Mouse (Mus musculus): ENCODE results near the gene Adad2.

The Adad2 gene

DNA sequence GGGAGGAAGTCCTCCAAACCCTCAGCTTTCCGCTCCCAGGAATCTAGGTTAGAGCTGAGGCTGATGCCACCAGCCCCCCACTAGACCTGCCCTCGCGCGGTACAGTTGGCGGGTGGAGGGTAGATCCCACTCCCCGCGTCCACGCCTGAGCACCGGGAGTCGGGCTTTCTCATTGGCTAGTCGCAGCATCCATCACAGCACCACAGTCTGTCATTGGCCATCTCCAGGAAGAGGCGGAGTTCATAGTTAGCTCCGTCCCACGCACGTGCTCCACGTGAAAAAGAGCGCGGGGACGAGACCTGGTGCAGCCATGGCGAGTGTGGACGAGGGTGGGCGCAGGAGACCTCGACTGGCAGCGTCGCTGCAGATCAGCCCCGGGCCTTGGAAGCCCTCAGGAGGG lies at the start of gene Adad2:
Gene Adad2 (plus strand): TSS at position 277 of the 400 bp plus-strand sequence.
- DNase-seq (ENCODE audit: low read depth): no peak

DNA sequence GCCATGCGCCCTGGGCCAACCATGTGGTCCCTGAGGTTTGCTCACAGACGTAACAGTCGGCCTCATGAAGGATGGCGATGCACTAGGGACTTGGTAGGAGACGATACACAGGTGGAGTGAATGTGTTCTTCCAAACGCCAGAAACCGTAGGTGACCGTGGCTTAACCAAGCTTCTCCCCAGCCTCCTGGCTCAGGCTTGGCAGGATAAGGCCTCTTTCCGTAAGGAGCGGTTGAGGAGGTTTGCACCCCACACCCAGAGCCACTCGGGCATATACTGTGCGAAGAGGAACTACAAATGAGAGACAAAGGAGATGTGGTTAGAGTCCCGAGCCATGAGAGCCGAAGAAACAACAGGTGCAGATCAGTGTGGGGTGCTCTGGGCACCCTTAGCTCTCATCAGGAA lies 48.7 kb upstream of the Adad2 start:
- no peak for DNase-seq (ENCODE audit: low read depth)

GRCm38 (mm10) chr8:119566367-119566766 lies 46.2 kb upstream of the Adad2 start:
- no peak for DNase-seq (ENCODE audit: low read depth)

GRCm38 (mm10) chr8:119568251-119568650 lies 44.3 kb upstream of the Adad2 start:
- no peak for DNase-seq (ENCODE audit: low read depth)

DNA sequence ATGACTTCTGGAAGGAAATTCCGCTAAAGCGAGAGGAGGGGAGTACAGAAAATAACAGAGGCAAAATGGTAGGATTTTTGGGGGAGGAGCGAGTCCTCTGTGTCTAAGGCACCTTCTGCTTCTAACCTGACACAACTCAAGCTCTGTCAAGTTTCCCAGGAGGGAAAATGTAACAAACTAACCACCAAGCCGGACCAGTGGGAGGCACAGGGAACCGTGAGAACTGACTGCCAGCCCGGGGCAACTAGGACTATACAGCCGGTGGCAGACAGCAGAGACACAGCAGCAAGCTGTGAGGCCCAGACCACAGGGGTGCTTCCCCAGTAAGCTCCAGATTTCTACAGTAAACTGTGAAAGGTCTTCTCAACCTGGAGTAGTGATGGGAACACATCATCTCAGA lies 43.6 kb upstream of the Adad2 start:
- DNase-seq (ENCODE audit: low read depth): no peak

DNA sequence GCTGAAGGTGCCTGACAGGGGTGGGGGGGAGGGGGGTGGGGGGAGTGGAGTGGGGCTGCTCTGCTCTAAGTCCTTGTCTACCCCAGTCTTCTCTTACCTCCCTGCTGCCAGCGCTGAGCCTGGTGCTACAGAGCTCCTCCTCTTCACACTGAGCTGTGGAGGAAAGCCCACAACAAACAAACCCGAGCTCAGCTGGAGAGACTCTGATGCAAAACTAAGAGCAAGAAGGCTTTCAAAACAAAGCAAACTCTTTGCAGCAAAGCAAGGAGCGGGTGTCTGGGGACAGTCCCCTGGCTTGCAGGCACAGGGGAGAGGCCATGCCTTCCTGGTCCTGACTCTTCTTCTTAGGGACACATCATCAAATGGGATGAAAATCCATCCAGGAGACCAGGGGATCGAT lies 42.7 kb upstream of the Adad2 start:
- no peak for DNase-seq (ENCODE audit: low read depth)

DNA sequence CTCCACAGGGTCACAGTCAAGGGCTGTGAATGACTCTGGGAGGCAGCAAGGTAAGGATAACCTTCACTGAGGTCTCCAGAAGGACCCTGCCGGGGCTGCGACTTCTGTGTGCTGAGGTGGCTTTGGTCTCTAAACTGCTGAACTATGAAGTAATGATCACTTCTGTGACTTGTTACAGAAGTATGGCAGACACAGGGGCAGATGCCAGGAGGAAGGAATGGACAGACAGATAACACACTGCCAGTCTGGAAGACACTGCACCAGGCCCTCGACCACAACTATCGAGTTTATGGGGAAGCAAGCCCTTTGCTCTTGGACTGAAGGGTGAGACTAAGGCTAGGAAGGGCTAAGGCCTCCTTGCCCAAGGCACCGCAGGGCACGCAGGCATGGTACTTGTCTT lies 41.4 kb upstream of the Adad2 start:
- DNase-seq (ENCODE audit: low read depth): peak; percentile 37

- DNase-seq (ENCODE audit: low read depth): no peak
Observed at GRCm38 (mm10) chr8:119572411-119572810, 40.1 kb upstream of the Adad2 start.

DNA sequence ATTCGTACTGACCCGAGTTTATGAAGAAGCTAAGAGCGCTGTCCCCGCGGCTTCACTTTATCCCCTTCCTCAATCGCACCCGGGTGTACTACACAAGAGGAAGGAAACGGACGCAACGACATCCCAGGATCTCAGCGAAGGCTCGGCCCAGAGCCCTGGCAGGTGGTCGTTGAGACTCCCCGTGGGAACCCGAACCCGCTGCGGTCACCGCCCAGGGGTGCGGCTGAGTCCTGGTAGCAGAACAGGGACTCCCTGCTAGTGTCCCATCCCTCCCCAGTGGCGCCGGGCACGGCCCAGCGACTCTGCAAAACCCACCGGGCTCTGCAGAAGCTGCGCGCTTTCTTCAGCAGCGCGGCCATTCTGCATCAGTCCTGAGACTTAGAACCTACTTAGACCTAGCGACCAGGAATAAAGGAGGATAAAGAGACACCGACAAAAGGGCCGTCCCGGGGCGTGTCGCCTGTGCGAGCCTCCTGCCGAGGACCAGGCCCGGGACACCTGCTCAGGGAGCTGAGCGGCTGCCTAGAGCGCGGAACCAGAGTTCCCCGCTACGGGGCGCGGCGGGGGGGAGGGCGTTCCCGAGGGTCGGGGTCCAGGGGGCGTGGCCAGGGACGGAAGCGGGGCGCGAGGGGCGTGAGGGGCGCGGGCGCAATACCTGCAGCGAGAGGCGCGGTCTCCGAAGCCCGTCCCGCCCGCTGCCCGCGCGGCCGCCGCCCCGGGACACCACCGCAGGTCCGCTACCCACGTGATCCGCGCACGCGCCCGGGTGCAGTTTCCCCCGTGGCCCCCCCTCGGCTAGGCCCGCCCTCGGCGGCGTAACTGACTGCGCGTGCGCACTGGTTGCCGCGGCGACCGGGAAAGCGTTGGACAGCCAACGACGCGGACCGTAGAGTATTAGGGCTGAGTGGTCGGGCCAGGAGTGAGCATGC lies 37.8 kb upstream of the Adad2 start, which contains the start of the genes Hsdl1 and Dnaaf1:
Gene Hsdl1 (minus strand): TSS at position 747 of the 929 bp plus-strand sequence.
Gene Dnaaf1 (plus strand): TSS at position 799 of the 929 bp plus-strand sequence.
- peak; percentile 84 for DNase-seq (ENCODE audit: low read depth)

GRCm38 (mm10) chr8:119575366-119575726 lies 37.2 kb upstream of the Adad2 start:
- DNase-seq (ENCODE audit: low read depth): no peak

GRCm38 (mm10) chr8:119579096-119579495 lies 33.5 kb upstream of the Adad2 start:
- no peak for DNase-seq (ENCODE audit: low read depth)

DNA sequence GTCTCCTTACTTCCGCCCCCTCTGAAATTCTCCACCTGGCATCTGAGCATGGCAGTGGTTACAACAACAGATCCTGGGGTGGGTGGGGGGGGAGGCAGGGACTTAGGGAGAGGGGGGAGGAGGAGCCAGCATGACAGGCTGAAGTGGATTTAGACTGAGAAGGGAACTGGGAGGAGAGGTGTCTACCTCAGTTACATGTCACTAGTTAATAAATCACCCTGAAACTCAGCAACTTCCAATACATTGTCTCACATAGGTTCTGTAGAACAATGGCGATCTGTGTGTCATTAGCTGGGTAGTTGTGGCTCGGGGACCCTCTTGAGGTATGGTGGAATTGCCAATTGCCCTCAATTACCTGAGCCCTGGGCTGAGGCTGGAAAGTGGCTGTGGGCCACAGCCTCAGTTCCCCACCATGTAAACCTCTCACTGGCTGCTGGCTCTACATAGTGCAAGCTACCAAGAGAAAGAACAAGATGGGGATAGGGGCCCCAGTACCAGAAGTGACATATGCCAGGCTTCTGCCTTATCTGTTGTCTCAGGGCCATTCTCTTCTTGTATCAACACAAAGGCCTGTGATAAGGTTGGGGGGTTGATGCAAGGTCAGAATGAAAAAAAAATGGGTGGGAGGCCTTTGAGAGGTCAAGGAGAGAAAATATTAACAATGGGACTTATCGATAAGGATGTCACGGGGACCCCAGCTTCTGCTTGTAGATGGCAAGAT lies 31.9 kb upstream of the Adad2 start:
- no peak for DNase-seq (ENCODE audit: low read depth)

DNA sequence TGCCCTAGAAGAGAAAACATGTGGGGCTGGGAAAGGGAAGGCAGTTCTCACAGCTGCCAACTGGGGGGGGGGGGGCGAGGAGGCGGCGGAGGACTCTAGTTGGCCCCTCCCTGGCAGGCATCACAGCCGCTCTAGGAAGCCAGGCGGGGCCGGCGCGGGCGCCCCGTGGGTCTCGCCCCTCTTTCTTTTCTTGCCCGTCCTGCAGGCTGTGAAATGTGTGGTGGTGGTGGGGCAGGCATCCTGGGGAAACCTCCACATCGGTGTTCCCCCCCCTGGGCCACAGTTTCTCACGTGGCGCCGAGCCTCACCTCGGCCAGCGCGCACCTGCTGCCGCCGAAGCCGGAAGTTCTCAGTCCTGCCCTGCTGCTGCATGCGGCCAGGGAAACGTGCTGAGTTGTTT lies 26.6 kb upstream of the Adad2 start:
- no peak for DNase-seq (ENCODE audit: low read depth)

- no peak for DNase-seq (ENCODE audit: low read depth)
Observed at GRCm38 (mm10) chr8:119588321-119588720, 24.2 kb upstream of the Adad2 start.

DNA sequence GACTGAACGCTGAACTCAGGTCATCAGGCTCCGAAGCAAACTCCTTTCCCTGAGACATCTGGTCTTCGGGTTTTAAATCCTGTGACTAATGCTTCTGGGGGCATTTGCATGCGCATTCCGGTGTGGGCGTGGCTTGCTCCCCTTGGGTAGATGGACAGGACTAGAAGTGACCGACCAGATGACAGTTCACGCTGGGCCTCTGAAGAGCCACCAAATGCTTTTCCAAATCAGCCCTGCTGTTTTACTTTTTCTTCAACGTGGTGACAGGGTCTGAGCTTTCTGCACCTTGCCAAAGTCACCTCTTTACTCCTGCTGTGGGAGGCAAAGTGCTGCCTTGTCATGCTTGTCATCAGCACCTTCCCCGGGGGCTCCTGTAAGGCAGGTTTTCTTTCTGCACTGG lies 23.7 kb upstream of the Adad2 start:
- DNase-seq (ENCODE audit: low read depth): no peak

GRCm38 (mm10) chr8:119590348-119590747 lies 22.2 kb upstream of the Adad2 start:
- DNase-seq (ENCODE audit: low read depth): no peak

GRCm38 (mm10) chr8:119591456-119591855 lies 21.1 kb upstream of the Adad2 start:
- no peak for DNase-seq (ENCODE audit: low read depth)

- DNase-seq (ENCODE audit: low read depth): no peak
Observed at GRCm38 (mm10) chr8:119603771-119604170, 8.8 kb upstream of the Adad2 start.

DNA sequence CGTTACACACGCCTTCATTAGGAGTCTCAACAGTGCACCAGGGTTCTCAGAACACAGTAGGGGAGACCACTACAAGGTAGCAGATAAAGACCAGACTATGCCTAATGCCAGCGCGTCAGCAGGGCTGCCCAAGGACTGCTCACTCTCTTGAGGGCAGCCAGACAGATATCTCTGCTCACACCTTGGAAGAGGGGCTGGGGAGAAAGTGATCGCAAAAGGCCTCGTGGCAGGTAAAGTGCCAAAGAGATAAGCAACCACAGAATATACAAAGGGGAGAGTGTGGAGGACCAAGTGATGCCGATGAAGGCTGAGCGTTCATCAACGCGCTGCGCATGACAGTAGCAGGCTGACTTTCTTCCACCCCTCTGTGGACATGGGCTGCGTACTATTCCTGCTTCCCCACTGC lies 8.1 kb upstream of the Adad2 start:
- no peak for DNase-seq (ENCODE audit: low read depth)

DNA sequence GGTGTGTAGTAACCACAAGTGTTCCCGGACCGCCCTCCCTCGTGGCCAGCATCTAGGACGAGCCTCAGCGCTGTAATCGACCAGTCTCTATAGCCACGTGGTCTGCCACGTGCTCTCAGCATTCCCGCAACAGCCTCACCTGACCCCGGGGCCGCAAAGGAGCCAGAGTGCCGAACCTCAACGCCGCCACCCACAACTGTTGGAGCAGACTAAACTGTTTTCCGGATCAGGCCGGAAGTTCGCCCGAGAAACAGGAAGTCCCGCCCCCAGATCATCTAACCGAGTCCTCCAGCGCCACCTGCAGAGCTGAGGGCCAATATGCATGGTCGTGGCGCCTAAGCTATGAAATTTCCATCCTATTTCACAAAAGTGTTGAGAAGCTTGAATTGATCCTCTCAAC lies 7.6 kb upstream of the Adad2 start, which contains the start of gene Taf1c:
Gene Taf1c (minus strand): TSS at position 227 of the 400 bp plus-strand sequence.
- peak; percentile 94 for DNase-seq (ENCODE audit: low read depth)

DNA sequence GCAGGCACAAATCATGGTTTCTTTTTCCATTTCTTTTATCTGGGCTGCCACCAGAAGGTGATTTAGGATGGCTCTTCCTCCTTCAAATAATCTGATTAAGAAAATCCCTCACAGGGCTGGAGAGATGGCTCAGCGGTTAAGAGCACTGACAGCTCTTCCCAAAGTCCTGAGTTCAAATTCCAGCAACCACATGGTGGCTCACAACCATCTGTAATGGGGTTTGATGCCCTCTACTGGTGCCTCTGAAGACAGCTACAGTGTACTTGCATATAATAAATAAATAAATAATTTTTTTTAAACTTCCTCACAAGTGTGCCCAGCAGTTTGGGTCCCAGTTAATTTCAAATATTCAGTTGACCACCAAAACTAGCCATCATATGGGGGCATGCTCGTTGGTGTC lies 6.3 kb upstream of the Adad2 start:
- peak; percentile 68 for DNase-seq (ENCODE audit: low read depth)

- no peak for DNase-seq (ENCODE audit: low read depth)
Observed at GRCm38 (mm10) chr8:119615096-119615495, 2.5 kb downstream of the Adad2 start.

DNA sequence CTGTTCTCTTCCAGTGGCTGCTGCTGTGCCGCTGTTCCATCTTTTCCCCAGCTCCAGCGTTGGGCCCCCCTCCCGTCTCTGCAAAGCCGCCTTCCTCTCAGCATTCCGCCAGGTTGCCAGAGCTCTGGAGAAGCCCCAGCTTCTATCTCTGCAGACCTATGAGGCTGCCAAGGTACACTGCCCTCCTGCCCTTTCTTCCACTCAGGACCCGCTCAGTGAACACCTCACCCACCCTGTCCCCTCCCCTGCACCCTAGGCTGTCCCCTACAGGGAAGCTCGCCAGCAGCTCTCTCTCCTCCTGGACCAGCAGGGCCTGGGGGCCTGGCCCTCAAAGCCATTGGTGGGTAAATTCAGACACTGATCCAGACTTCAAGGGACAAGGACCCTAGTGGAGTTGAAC lies 3.8 kb downstream of the Adad2 start:
- no peak for DNase-seq (ENCODE audit: low read depth)
